Mouse (Mus musculus) bone marrow macrophage, adult 2 months (primary cell): Measurements from ENCODE around the gene Fank1.

Source experiments
- CTCF ChIP-seq: IDR thresholded peaks from 2 replicates; pipeline ENCODE4 v1.5.1; 2012; ENCODE audit warnings: low read depth, mild to moderate bottlenecking, low read length, moderate library complexity
- POLR2A ChIP-seq: IDR thresholded peaks from 2 replicates; pipeline ENCODE4 v1.6.1; 2012; ENCODE audit warnings: mild to moderate bottlenecking, low read depth, low read length, borderline replicate concordance

DNA sequence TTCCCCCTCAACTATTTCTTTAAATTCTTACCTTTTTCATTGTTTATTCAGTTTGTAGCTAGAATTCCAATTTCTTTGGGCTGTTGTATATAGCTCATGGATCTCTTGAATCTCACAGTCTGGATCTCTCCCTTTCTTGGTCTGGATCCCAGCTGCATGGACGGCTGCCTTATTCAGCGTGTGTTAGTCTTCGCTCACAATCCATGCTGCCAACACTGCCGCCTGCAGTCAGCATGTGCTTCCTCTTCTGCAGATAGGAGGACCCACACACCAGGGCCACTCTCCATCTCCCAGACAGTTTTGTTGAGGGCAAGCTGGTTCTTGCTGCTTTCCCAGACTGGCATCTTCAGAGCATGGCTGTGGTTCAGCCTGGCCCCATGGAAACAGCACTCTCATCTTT, 62.9 kb downstream of the Fank1 start:
- TF ChIP-seq POLR2A: no peak
- no peak for TF ChIP-seq CTCF
